Mouse (Mus musculus): ENCODE measurements around the gene Tnip1. TPM values are rescaled to one million over a fixed set of nuclear protein-coding genes. Genes with fewer than 3 reads are reported as not detected.

Tnip1 gene
- polyA plus RNA-seq, 1 experiment from 2014 or later = 13.2 TPM

GRCm38 (mm10) chr11:54861471-54862420 lies 101.0 kb downstream of the Tnip1 start:
- no peaks in the 10 kb centered on the region for H3K27me3 ChIP-seq (replicated peaks; ENCODE audit: control insufficient read depth, insufficient read depth, low read length)
- H3K4me3 ChIP-seq (replicated peaks; ENCODE audit: low read length) = no peak overlapping the region
- WGBS = 87% methylated on average over 5 of the region's 5 CpGs
- H3K4me1 ChIP-seq (replicated peaks; ENCODE audit: control insufficient read depth, insufficient read depth, low read length) = peaks cover 18% of the 10 kb centered on the region
- no peak overlapping the region; the same call in 1 of the 2 replicates for H3K9ac ChIP-seq (replicated peaks; ENCODE audit: low read depth, low read length)
- no peak overlapping the region for H3K27ac ChIP-seq (ENCODE audit: low read length)
- H3K4me2 ChIP-seq (ENCODE audit: low read length) = no peak overlapping the region; the same call in 1 of the 2 replicates
- no peaks in the 10 kb centered on the region for H3K9me3 ChIP-seq (ENCODE audit: control insufficient read depth, low read length)
- H3K36me3 ChIP-seq (ENCODE audit: control insufficient read depth, insufficient read depth) = no peaks in the 10 kb centered on the region
- no peak for ATAC-seq

Other genes with a start within 250 kb of the Tnip1 start
- gene Cdc42se2, start 175.2 kb downstream of the Tnip1 start, polyA plus RNA-seq (2015; fragmentation: Nextera tagmentation; extraction: Ambion mirVana) = 184 and 205 TPM in 2 replicates
- 14.2 and 17.6 TPM in 2 replicates for gene Lyrm7, start 102.0 kb downstream of the Tnip1 start, polyA plus RNA-seq (2015; fragmentation: Nextera tagmentation; extraction: Ambion mirVana)
- gene Hint1, start 96.5 kb downstream of the Tnip1 start, polyA plus RNA-seq (2015; fragmentation: Nextera tagmentation; extraction: Ambion mirVana) = 685 and 697 TPM in 2 replicates
- 17.4 and 18.0 TPM in 2 replicates for gene Gpx3, start 60.5 kb downstream of the Tnip1 start, polyA plus RNA-seq (2015; fragmentation: Nextera tagmentation; extraction: Ambion mirVana)
- 40.9 and 53.0 TPM in 2 replicates for gene Anxa6, start 70.5 kb upstream of the Tnip1 start, polyA plus RNA-seq (2015; fragmentation: Nextera tagmentation; extraction: Ambion mirVana)
- 0.29 TPM in 1 of 2 replicates, not detected in the other for gene Ccdc69, start 115.2 kb upstream of the Tnip1 start, polyA plus RNA-seq (2015; fragmentation: Nextera tagmentation; extraction: Ambion mirVana)
- gene Gm2a, start 135.2 kb upstream of the Tnip1 start, polyA plus RNA-seq (2015; fragmentation: Nextera tagmentation; extraction: Ambion mirVana) = 20.9 and 21.4 TPM in 2 replicates
- not detected in 2 replicates for gene Slc36a3, start 188.8 kb upstream of the Tnip1 start, polyA plus RNA-seq (2015; fragmentation: Nextera tagmentation; extraction: Ambion mirVana)
- gene Slc36a2, start 222.2 kb upstream of the Tnip1 start, polyA plus RNA-seq (2015; fragmentation: Nextera tagmentation; extraction: Ambion mirVana) = 0.16 and 0.46 TPM in 2 replicates
- gene Slc36a1, start 241.4 kb upstream of the Tnip1 start, polyA plus RNA-seq (2015; fragmentation: Nextera tagmentation; extraction: Ambion mirVana) = 2.2 and 3.3 TPM in 2 replicates